Mouse (Mus musculus) midbrain, embryonic 11.5 days (tissue): ENCODE data around the gene Hsf2bp. TPM values are rescaled to one million over a fixed set of nuclear protein-coding genes. Genes with fewer than 3 reads are reported as not detected.

Experiments
- ATAC-seq: fragments of 200-750 bp; cut with Nextera tagmentation; 2 replicates; pipeline ENCODE4 v1.8.0; 2017; ENCODE audit warnings: moderate TSS enrichment, moderate library complexity; ENCODE audit not compliant: low FRiP score
- DNase-seq: peaks from one replicate; pipeline ENCODE4 v3.0.0; 2015; ENCODE audit warnings: low spot score; ENCODE audit errors: missing footprints
- H3K27ac ChIP-seq: fragments of 300-500 bp; sonication (generic); 2 replicates; pipeline ENCODE4 v1.5.1; 2014; ENCODE audit warnings: low read depth, low read length
- H3K27me3 ChIP-seq: fragments of 300-500 bp; sonication (generic); 2 replicates; pipeline ENCODE4 v1.6.1; 2014; ENCODE audit warnings: mild to moderate bottlenecking, low read length, moderate library complexity, mixed read lengths; ENCODE audit not compliant: control insufficient read depth, insufficient read depth
- H3K36me3 ChIP-seq: fragments of 300-500 bp; sonication (generic); 2 replicates; pipeline ENCODE4 v1.6.1; 2014; ENCODE audit warnings: mild to moderate bottlenecking, low read length, moderate library complexity, mixed read lengths; ENCODE audit not compliant: control insufficient read depth, insufficient read depth
- H3K4me1 ChIP-seq: fragments of 300-500 bp; sonication (generic); 2 replicates; pipeline ENCODE4 v1.6.1; 2014; ENCODE audit warnings: low read length; ENCODE audit not compliant: control insufficient read depth, insufficient read depth
- H3K4me2 ChIP-seq: fragments of 300-500 bp; sonication (generic); 2 replicates; pipeline ENCODE4 v1.6.1; 2014; ENCODE audit warnings: mild to moderate bottlenecking, moderate library complexity
- H3K4me3 ChIP-seq: fragments of 300-500 bp; sonication (generic); 2 replicates; pipeline ENCODE4 v1.5.1; 2014; ENCODE audit warnings: low read depth, low read length
- H3K9ac ChIP-seq: fragments of 300-500 bp; sonication (generic); 2 replicates; pipeline ENCODE4 v1.6.1; 2014; ENCODE audit warnings: low read length
- H3K9me3 ChIP-seq: fragments of 300-500 bp; sonication (generic); 2 replicates; pipeline ENCODE4 v1.6.1; 2016; ENCODE audit warnings: low read length; ENCODE audit not compliant: control insufficient read depth
- WGBS: fragments of 180-500 bp; shearing (Covaris S2); extraction: QIAGEN DNeasy Blood & Tissue Kit; methylation state at CpG from one replicate; pipeline ENCODE4 v1.1.7; 2014; 5-methylcytosine and 5-hydroxymethylcytosine counted together
- polyA plus RNA-seq: library from polyadenylated mRNA; unstranded; fragments of >200 nt; fragmentation: Nextera tagmentation; extraction: Ambion mirVana; gene quantifications from 2 replicates; pipeline ENCODE4 v1.2.1, GENCODE M21; 2014

Gene Hsf2bp
- polyA plus RNA-seq, 1 experiment from 2014 or later, result 0.60 TPM

DNA sequence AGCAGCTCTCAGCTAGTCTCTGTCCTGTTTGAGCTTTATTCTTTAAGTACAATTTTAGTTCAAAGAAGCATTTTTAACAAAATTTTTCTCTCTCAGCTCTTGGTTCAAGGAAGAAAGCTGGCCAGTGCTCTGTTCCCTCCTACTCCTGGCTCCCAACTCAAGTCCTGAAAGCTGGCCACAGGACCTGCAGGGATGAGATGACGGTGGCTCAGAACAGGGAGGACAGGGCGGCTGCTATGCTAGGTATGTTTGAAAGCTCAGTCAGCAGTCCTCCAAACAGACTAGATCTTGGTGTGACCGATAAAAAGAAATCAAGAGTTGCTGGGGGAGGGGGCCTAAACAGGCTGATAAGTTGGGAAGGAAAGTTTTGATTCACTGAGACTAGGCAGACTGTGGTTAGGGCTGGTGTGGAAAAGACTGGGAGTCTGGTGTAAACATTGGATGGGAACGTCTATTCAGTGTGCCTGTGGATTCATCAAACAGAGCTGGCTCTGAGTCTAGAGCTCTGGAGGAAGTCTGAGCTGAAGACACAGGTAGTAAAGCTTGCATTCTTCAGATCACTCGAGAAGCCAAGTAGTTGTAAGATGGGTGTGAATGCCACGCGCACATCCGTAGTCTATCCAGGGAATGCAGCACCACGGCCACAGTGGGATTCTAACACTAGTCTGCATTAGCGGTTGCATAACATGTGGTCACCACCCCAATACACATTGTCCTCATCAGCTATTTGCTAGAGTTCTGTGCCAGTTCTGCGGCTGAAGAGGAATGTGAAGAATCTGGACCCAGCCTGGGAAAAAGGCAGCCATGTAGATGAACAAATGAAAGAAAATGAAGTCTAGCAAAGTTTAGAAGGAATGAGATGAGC, 53.6 kb downstream of the Hsf2bp start:
- ATAC-seq, result no peak
- 85% methylated on average over 11 of the region's 11 CpGs for WGBS
- Histone ChIP-seq H3K4me2 (no peak overlapping the region), H3K4me3 (no peak overlapping the region), H3K27me3 (no peaks in the 10 kb centered on the region), H3K4me1 (no peaks in the 10 kb centered on the region), H3K9ac (no peak overlapping the region), H3K27ac (no peak overlapping the region), H3K36me3 (no peaks in the 10 kb centered on the region), H3K9me3 (no peaks in the 10 kb centered on the region)
- no peak for DNase-seq

- Histone ChIP-seq H3K36me3 (no peaks in the 10 kb centered on the region), H3K4me3 (no peak overlapping the region), H3K9ac (no peak overlapping the region), H3K4me1 (no peaks in the 10 kb centered on the region), H3K9me3 (no peaks in the 10 kb centered on the region), H3K4me2 (no peak overlapping the region), H3K27ac (no peak overlapping the region), H3K27me3 (no peaks in the 10 kb centered on the region)
- WGBS, result 85% methylated on average over 4 of the region's 4 CpGs
- no peak for DNase-seq
- ATAC-seq, result no peak
These were observed 56.3 kb downstream of the Hsf2bp start for GRCm38 (mm10) chr17:31979888-31980287.

DNA sequence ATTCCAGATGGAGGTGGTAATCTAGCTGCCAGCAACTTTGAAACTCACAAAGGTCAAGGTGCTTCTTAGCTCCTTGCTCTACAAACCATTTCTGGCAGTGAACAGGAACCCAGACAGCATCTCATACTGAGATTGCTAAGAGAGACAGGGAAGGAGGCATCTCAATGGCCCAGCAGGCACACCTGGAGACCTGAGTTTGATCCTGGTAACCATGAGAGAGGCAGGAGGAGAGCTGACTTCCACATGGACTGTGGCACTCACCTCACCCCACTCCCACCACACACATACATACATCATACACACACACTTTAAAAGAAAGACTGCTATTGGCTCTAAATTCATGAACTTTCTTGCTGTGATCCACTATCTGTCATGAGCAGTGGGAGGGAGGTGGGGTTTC, 59.0 kb downstream of the Hsf2bp start:
- H3K27ac ChIP-seq, result no peak overlapping the region
- H3K27me3 ChIP-seq, result no peaks in the 10 kb centered on the region
- H3K4me1 ChIP-seq, result no peaks in the 10 kb centered on the region
- DNase-seq (no peak), ATAC-seq (no peak)
- no peak overlapping the region for H3K9ac ChIP-seq
- no peak overlapping the region for H3K4me3 ChIP-seq
- H3K9me3 ChIP-seq, result no peaks in the 10 kb centered on the region
- H3K4me2 ChIP-seq, result no peak overlapping the region
- H3K36me3 ChIP-seq, result no peaks in the 10 kb centered on the region

DNA sequence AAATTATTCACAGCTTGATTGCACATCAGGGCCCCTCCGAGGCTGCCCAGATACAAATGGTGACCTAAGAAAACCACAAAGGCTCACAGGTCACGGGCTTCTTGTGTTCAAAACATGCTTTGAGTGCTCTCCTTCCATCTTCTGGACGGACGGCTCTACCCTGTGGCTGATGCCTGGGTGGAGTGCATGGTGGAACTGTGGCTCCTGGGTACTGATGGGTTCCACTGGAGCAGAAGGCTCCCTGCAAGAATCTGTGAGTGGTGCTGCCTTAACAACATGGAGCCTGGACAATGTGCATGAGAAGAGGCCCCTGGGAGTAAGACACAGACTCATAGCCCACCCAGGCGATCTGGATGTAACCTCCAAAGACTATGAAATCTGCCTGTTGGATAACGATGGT, 59.6 kb downstream of the Hsf2bp start:
- DNase-seq, result no peak
- WGBS, result 84% methylated on average over 6 of the region's 6 CpGs
- no peak overlapping the region for H3K4me3 ChIP-seq
- H3K36me3 ChIP-seq, result no peaks in the 10 kb centered on the region
- H3K9me3 ChIP-seq, result no peaks in the 10 kb centered on the region
- H3K4me2 ChIP-seq, result no peak overlapping the region
- no peak overlapping the region for H3K9ac ChIP-seq
- no peaks in the 10 kb centered on the region for H3K4me1 ChIP-seq
- no peak overlapping the region for H3K27ac ChIP-seq
- no peaks in the 10 kb centered on the region for H3K27me3 ChIP-seq
- ATAC-seq, result no peak

DNA sequence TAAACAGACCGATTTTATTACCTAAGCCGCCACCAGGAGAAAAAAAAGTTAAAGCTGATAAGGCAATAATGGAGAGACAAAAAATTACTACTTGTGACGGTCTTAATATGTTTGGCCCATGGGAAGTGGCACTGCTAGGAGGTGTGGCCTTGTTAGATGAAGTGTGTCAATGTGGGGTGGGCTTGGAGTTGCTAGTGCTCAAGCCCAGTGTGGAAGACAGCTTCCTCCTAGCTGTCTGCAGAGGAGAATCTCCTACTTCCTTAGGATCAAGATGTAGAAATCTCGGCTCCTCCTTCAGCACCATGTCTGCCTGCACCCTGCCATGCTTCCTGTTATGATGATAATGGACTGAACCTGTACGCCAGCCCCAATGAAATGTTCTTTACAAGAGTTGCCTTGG, 61.5 kb downstream of the Hsf2bp start:
- H3K27ac ChIP-seq, result no peak overlapping the region
- ATAC-seq (no peak), DNase-seq (no peak)
- H3K4me1 ChIP-seq, result no peaks in the 10 kb centered on the region
- no peaks in the 10 kb centered on the region for H3K36me3 ChIP-seq
- H3K9me3 ChIP-seq, result no peaks in the 10 kb centered on the region
- no peak overlapping the region for H3K4me2 ChIP-seq
- H3K9ac ChIP-seq, result no peak overlapping the region
- 86% methylated on average over 5 of the region's 5 CpGs for WGBS
- H3K27me3 ChIP-seq, result no peaks in the 10 kb centered on the region
- H3K4me3 ChIP-seq, result no peak overlapping the region

DNA sequence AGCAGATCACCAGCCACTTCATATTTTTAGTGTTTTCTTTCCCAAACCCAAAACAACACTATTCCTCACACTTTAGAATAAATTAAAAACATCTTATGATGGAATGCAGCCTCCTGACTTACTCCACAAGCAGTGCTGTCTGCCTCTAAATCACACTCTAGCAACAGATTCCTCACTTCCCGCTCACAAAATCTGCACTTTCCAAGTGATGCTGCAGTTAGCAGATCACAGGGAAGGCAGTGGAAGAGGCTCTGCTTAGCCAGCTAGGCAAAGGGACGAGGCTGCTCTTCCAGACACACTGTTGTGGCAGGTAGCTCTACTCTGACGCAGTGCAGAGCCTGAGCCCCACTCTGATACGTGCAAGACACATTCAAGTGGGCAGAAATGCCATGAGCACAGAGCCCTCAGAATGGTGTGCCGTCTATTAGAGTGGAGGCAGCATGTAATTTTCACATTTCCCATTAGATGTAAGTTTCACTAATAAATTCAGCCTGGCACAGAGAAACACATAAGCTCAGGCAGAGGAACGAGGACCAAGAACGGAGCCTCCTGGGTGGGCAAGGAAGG, 62.4 kb downstream of the Hsf2bp start:
- no peak overlapping the region for H3K9ac ChIP-seq
- H3K36me3 ChIP-seq, result no peaks in the 10 kb centered on the region
- no peaks in the 10 kb centered on the region for H3K27me3 ChIP-seq
- H3K4me3 ChIP-seq, result no peak overlapping the region
- WGBS, result 86% methylated on average over 7 of the region's 7 CpGs
- no peaks in the 10 kb centered on the region for H3K9me3 ChIP-seq
- H3K4me1 ChIP-seq, result no peaks in the 10 kb centered on the region
- no peak overlapping the region for H3K27ac ChIP-seq
- no peak for DNase-seq
- no peak for ATAC-seq
- H3K4me2 ChIP-seq, result no peak overlapping the region

GRCm38 (mm10) chr17:31970890-31971289, 65.3 kb downstream of the Hsf2bp start:
- WGBS, result 87% methylated on average over 2 of the region's 2 CpGs
- ATAC-seq (no peak), DNase-seq (no peak)
- no peak overlapping the region for H3K9ac ChIP-seq
- no peak overlapping the region for H3K4me2 ChIP-seq
- H3K27me3 ChIP-seq, result no peaks in the 10 kb centered on the region
- no peak overlapping the region for H3K4me3 ChIP-seq
- H3K27ac ChIP-seq, result no peak overlapping the region
- H3K4me1 ChIP-seq, result no peaks in the 10 kb centered on the region
- H3K9me3 ChIP-seq, result no peaks in the 10 kb centered on the region
- H3K36me3 ChIP-seq, result no peaks in the 10 kb centered on the region

DNA sequence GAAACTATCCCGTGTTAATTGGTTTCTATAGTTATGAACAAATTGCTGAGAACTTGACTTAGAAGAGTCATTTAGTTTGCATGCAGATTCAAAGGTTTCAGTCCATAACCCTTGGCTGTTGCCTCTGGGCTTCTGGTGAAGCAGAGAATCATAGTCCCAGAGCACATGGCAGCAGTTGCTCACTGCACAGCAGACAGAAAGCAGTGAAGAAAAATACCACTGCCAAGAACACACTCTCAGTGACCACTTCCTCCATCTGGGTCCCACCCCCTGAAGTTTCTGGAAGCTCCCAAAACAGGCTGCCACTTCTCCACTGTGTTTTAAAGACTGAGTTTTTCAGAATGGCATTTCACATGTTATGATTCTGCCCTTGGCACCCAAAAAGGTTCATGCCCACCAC, 67.3 kb downstream of the Hsf2bp start:
- no peaks in the 10 kb centered on the region for H3K9me3 ChIP-seq
- no peak for ATAC-seq
- H3K4me2 ChIP-seq, result no peak overlapping the region
- H3K9ac ChIP-seq, result no peak overlapping the region
- H3K4me3 ChIP-seq, result no peak overlapping the region
- no peaks in the 10 kb centered on the region for H3K36me3 ChIP-seq
- 89% methylated on average over 1 of the region's 1 CpGs for WGBS
- no peaks in the 10 kb centered on the region for H3K4me1 ChIP-seq
- H3K27ac ChIP-seq, result no peak overlapping the region
- no peaks in the 10 kb centered on the region for H3K27me3 ChIP-seq
- DNase-seq, result no peak

- 86% methylated on average over 4 of the region's 4 CpGs for WGBS
- Histone ChIP-seq H3K4me3 (no peak overlapping the region), H3K9me3 (no peaks in the 10 kb centered on the region), H3K4me2 (no peak overlapping the region), H3K4me1 (no peaks in the 10 kb centered on the region), H3K36me3 (no peaks in the 10 kb centered on the region), H3K9ac (no peak overlapping the region), H3K27me3 (no peaks in the 10 kb centered on the region), H3K27ac (no peak overlapping the region)
- no peak for ATAC-seq
- no peak for DNase-seq
These were observed 68.8 kb downstream of the Hsf2bp start for GRCm38 (mm10) chr17:31967311-31967710.
